Mouse (Mus musculus) myocyte (in vitro differentiated cells): ENCODE data around the gene Tex9. TPM values are rescaled to one million over a fixed set of nuclear protein-coding genes. Genes with fewer than 3 reads are reported as not detected.

Source experiments
- H3K27me3 ChIP-seq: one replicate; pipeline ENCODE4 v1.6.1; 2011; ENCODE audit not compliant: control insufficient read depth, insufficient read depth, insufficient read length
- H3K36me3 ChIP-seq: one replicate; pipeline ENCODE4 v1.6.1; 2011; ENCODE audit not compliant: control insufficient read depth, insufficient read depth
- H3K4me2 ChIP-seq: one replicate; pipeline ENCODE4 v1.6.1; 2011; ENCODE audit warnings: low read depth, control low read depth
- H3K4me3 ChIP-seq: one replicate; pipeline ENCODE4 v1.5.1; 2011; ENCODE audit warnings: mild to moderate bottlenecking, control low read depth, moderate library complexity
- H3K79me2 ChIP-seq: one replicate; pipeline ENCODE4 v1.6.1; 2011; ENCODE audit not compliant: control insufficient read depth, insufficient read depth
- H3ac ChIP-seq: one replicate; pipeline ENCODE4 v1.6.1; 2011; ENCODE audit not compliant: control insufficient read depth, insufficient read length
- CEBPB ChIP-seq: IDR thresholded peaks from 2 replicates; pipeline ENCODE4 v1.6.1; 2011; ENCODE audit warnings: mild to moderate bottlenecking, moderate library complexity; ENCODE audit not compliant: poor library complexity, insufficient read depth, severe bottlenecking
- E2F4 ChIP-seq: IDR thresholded peaks from one replicate; pipeline ENCODE4 v1.6.1; 2011; ENCODE audit warnings: mild to moderate bottlenecking, control low read depth, moderate library complexity; ENCODE audit not compliant: insufficient read depth
- MAX ChIP-seq: IDR thresholded peaks from one replicate; pipeline ENCODE4 v1.6.1; 2011; ENCODE audit warnings: low read depth, mild to moderate bottlenecking, control low read depth
- MYOD1 ChIP-seq, 3 experiments: IDR thresholded peaks; one replicate each; pipeline ENCODE4 v1.6.1; 2011; ENCODE audit warnings: control low read depth in 2 of 3, low read depth in 2 of 3, mild to moderate bottlenecking in 2 of 3, moderate library complexity in 1 of 3; ENCODE audit not compliant: insufficient read length in 2 of 3, control insufficient read depth in 1 of 3
- MYOG ChIP-seq, 3 experiments: IDR thresholded peaks; one replicate each; pipeline ENCODE4 v1.6.1; 2011; ENCODE audit warnings: control low read depth in 2 of 3, low read depth in 2 of 3, mild to moderate bottlenecking in 2 of 3; ENCODE audit not compliant: insufficient read length in 2 of 3, control insufficient read depth in 1 of 3, insufficient read depth in 1 of 3
- POLR2A ChIP-seq: IDR thresholded peaks from one replicate; pipeline ENCODE4 v1.6.1; 2011; ENCODE audit warnings: low read depth, mild to moderate bottlenecking, control low read depth, moderate library complexity; ENCODE audit not compliant: insufficient read length
- POLR2AphosphoS2 ChIP-seq: IDR thresholded peaks from one replicate; pipeline ENCODE4 v1.6.1; 2011; ENCODE audit warnings: low read depth, control low read depth; ENCODE audit not compliant: insufficient read length
- REST ChIP-seq: IDR thresholded peaks from one replicate; pipeline ENCODE4 v1.6.1; 2011; ENCODE audit warnings: mild to moderate bottlenecking, control low read depth, moderate library complexity; ENCODE audit not compliant: insufficient read depth, insufficient read length
- SRF ChIP-seq: IDR thresholded peaks from one replicate; pipeline ENCODE4 v1.6.1; 2011; ENCODE audit warnings: low read depth; ENCODE audit not compliant: control insufficient read depth, insufficient read length
- TCF12 ChIP-seq: IDR thresholded peaks from one replicate; pipeline ENCODE4 v1.6.1; 2011; ENCODE audit warnings: mild to moderate bottlenecking, control low read depth; ENCODE audit not compliant: poor library complexity, insufficient read depth, severe bottlenecking
- TCF3 ChIP-seq: IDR thresholded peaks from one replicate; pipeline ENCODE4 v1.6.1; 2011; ENCODE audit warnings: low read depth, control low read depth; ENCODE audit not compliant: insufficient read length
- USF1 ChIP-seq: IDR thresholded peaks from one replicate; pipeline ENCODE4 v1.6.1; 2011; ENCODE audit warnings: low read depth, mild to moderate bottlenecking, control low read depth, moderate library complexity
- polyA plus RNA-seq: library from polyadenylated mRNA; unstranded; fragments of >200 nt; fragmentation: generic; extraction: Trizol; gene quantifications from one replicate; pipeline ENCODE4 v1.2.1, GENCODE M21; 2012; ENCODE audit warnings: missing spikeins

Tex9 gene
- 2.7 TPM for polyA plus RNA-seq

GRCm38 (mm10) chr9:72492194-72492565 is at the start of gene Tex9:
Gene Tex9 (minus strand): TSS chr9:72492212.
- peak within 1 kb of the TSS; percentile 41 for H3ac ChIP-seq
- no peaks in the 10 kb centered on the region for H3K79me2 ChIP-seq
- no peaks in the 10 kb centered on the region for H3K36me3 ChIP-seq
- no peaks in the 10 kb centered on the region for H3K27me3 ChIP-seq
- H3K4me2 ChIP-seq: peak within 1 kb of the TSS; percentile 84
- TF ChIP-seq CEBPB (no peak), REST (no peak), POLR2AphosphoS2 (no peak), MAX (no peak), MYOG (IDR thresholded peaks at IDR 0.05; ENCODE audit: control insufficient read depth in 1 of 3, insufficient read depth in 1 of 3, insufficient read length in 2 of 3, low read depth in 2 of 3) (no peak), MYOD1 (IDR thresholded peaks at IDR 0.05; ENCODE audit: control insufficient read depth in 1 of 3, insufficient read length in 2 of 3, low read depth in 2 of 3) (no peak), TCF3 (no peak), USF1 (no peak), SRF (no peak), POLR2A (no peak), TCF12 (no peak), E2F4 (no peak)
- H3K4me3 ChIP-seq: peak within 1 kb of the TSS; percentile 41

- H3K36me3 ChIP-seq: no peaks in the 10 kb centered on the region
- no peaks in the 10 kb centered on the region for H3K27me3 ChIP-seq
- no peak overlapping the region for H3ac ChIP-seq
- TF ChIP-seq MYOG (IDR thresholded peaks at IDR 0.05; ENCODE audit: control insufficient read depth in 1 of 3, insufficient read depth in 1 of 3, insufficient read length in 2 of 3, low read depth in 2 of 3) (no peak), TCF12 (no peak), USF1 (no peak), REST (no peak), POLR2AphosphoS2 (no peak), POLR2A (no peak), E2F4 (no peak), SRF (no peak), MAX (no peak), MYOD1 (IDR thresholded peaks at IDR 0.05; ENCODE audit: control insufficient read depth in 1 of 3, insufficient read length in 2 of 3, low read depth in 2 of 3) (no peak), TCF3 (no peak), CEBPB (no peak)
- H3K4me2 ChIP-seq: no peak overlapping the region
- H3K4me3 ChIP-seq: no peak overlapping the region
- peaks cover 84% of the 10 kb centered on the region for H3K79me2 ChIP-seq
These were observed 45.1 kb upstream of the Tex9 start for GRCm38 (mm10) chr9:72537086-72537485.

- no peak for TF ChIP-seq POLR2AphosphoS2
- TF ChIP-seq POLR2A: no peak
- no peak for TF ChIP-seq USF1
- no peak for TF ChIP-seq SRF
- H3K27me3 ChIP-seq: no peaks in the 10 kb centered on the region
- peaks cover 77% of the 10 kb centered on the region for H3K79me2 ChIP-seq
- peak overlapping the region; percentile 73 for H3K4me3 ChIP-seq
- no peaks in the 10 kb centered on the region for H3K36me3 ChIP-seq
- H3ac ChIP-seq: no peak overlapping the region
- peak overlapping the region; percentile 79 for H3K4me2 ChIP-seq
These were observed 43.4 kb upstream of the Tex9 start for GRCm38 (mm10) chr9:72535394-72535793.

GRCm38 (mm10) chr9:72534985-72535384 is 43.0 kb upstream of the Tex9 start:
- Histone ChIP-seq H3K79me2 (peaks cover 74% of the 10 kb centered on the region), H3ac (no peak overlapping the region), H3K4me3 (peak overlapping the region; percentile 73), H3K4me2 (peak overlapping the region; percentile 79), H3K36me3 (no peaks in the 10 kb centered on the region), H3K27me3 (no peaks in the 10 kb centered on the region)
- TF ChIP-seq SRF: no peak
- TF ChIP-seq USF1: no peak
- TF ChIP-seq MAX: no peak
- TF ChIP-seq POLR2AphosphoS2: no peak
- no peak for TF ChIP-seq MYOG (IDR thresholded peaks at IDR 0.05; ENCODE audit: control insufficient read depth in 1 of 3, insufficient read depth in 1 of 3, insufficient read length in 2 of 3, low read depth in 2 of 3)
- TF ChIP-seq TCF12: no peak
- no peak for TF ChIP-seq MYOD1 (IDR thresholded peaks at IDR 0.05; ENCODE audit: control insufficient read depth in 1 of 3, insufficient read length in 2 of 3, low read depth in 2 of 3)
- no peak for TF ChIP-seq REST
- TF ChIP-seq TCF3: no peak
- no peak for TF ChIP-seq CEBPB
- no peak for TF ChIP-seq POLR2A
- TF ChIP-seq E2F4: no peak

- TF ChIP-seq TCF12 (no peak), E2F4 (no peak), REST (no peak), MYOG (IDR thresholded peaks at IDR 0.05; ENCODE audit: control insufficient read depth in 1 of 3, insufficient read depth in 1 of 3, insufficient read length in 2 of 3, low read depth in 2 of 3) (no peak), MAX (no peak), POLR2A (no peak), CEBPB (no peak), TCF3 (no peak), MYOD1 (IDR thresholded peaks at IDR 0.05; ENCODE audit: control insufficient read depth in 1 of 3, insufficient read length in 2 of 3, low read depth in 2 of 3) (no peak), POLR2AphosphoS2 (no peak), USF1 (no peak), SRF (no peak)
- Histone ChIP-seq H3K36me3 (no peaks in the 10 kb centered on the region), H3K4me2 (peak overlapping the region; percentile 79), H3K79me2 (peaks cover 55% of the 10 kb centered on the region), H3K27me3 (no peaks in the 10 kb centered on the region), H3ac (peak overlapping the region; percentile 84), H3K4me3 (peak overlapping the region; percentile 73)
These were observed 41.0 kb upstream of the Tex9 start for GRCm38 (mm10) chr9:72533089-72533415.
